Mouse (Mus musculus): ENCODE results near the gene Cryl1.

GRCm38 (mm10) chr14:57326771-57327170 lies 71.6 kb downstream of the Cryl1 start:
- TF ChIP-seq CTCF (IDR thresholded peaks at IDR 0.05; ENCODE audit: low read depth, low read length) (no peak), POLR2A (IDR thresholded peaks at IDR 0.05; ENCODE audit: extremely low read depth, insufficient read depth, low read length) (no peak)
